Mouse (Mus musculus): ENCODE data around the gene Hbp1. TPM values are rescaled to one million over a fixed set of nuclear protein-coding genes. Genes with fewer than 3 reads are reported as not detected.

The Hbp1 gene
- polyA plus RNA-seq, 1 experiment from 2014 or later = 33.7 TPM

GRCm38 (mm10) chr12:31876775-31877174 is 73.6 kb downstream of the Hbp1 start:
- H3K27ac ChIP-seq = no peak overlapping the region
- H3K4me3 ChIP-seq = no peak overlapping the region
- no peaks in the 10 kb centered on the region for H3K4me1 ChIP-seq
- H3K27me3 ChIP-seq (replicated peaks) = no peaks in the 10 kb centered on the region
- no peak for ATAC-seq
- H3K4me2 ChIP-seq = no peak overlapping the region
- H3K36me3 ChIP-seq = no peaks in the 10 kb centered on the region
- 79% methylated on average over 4 of the region's 4 CpGs for WGBS (ENCODE audit: insufficient replicate concordance)
- no peaks in the 10 kb centered on the region for H3K9me3 ChIP-seq (replicated peaks)
- no peak overlapping the region for H3K9ac ChIP-seq

Other genes starting within 250 kb of the Hbp1 start
- 0.04 and 0.19 TPM in 2 replicates for gene Gpr22, start 236.6 kb downstream of the Hbp1 start, polyA plus RNA-seq (2016; fragmentation: Nextera tagmentation; extraction: Ambion mirVana)
- 137 and 141 TPM in 2 replicates for gene Prkar2b, start 110.8 kb upstream of the Hbp1 start, polyA plus RNA-seq (2016; fragmentation: Nextera tagmentation; extraction: Ambion mirVana)

Measured in liver, embryonic 12.5 days (tissue).